Mouse (Mus musculus) gastrocnemius, adult 2 months (tissue): Measurements from ENCODE around the gene Dock3. TPM values are rescaled to one million over a fixed set of nuclear protein-coding genes. Genes with fewer than 3 reads are reported as not detected.
A peak's percentile ranks its signal among the peaks of the same experiment; 100 is the strongest.

Experiments
- DNase-seq: peaks from one replicate; pipeline ENCODE4 v3.0.0; 2022
- H3K27ac ChIP-seq: fragments of 200-600 bp; 2 replicates; pipeline ENCODE4 v1.8.1; 2022; ENCODE audit warnings: mild to moderate bottlenecking
- H3K4me3 ChIP-seq: fragments of 200-600 bp; 2 replicates; pipeline ENCODE4 v1.8.1; 2022; ENCODE audit warnings: mild to moderate bottlenecking, moderate library complexity
- CTCF ChIP-seq: fragments of 200-600 bp; IDR thresholded peaks from 2 replicates; pipeline ENCODE4 v1.8.1; 2022; ENCODE audit warnings: antibody characterized with exemption, mild to moderate bottlenecking, moderate library complexity
- intact Hi-C: fragments of 180-260 bp; cut with DNase I; formaldehyde crosslinking; loops from one replicate; pipeline ENCODE4 v1.15.1; 2025
- long read RNA-seq, 2 experiments: library from polyadenylated mRNA; stranded (forward); transcript quantifications; one replicate each; pipeline ENCODE4 v2.0.0; 2021
- total RNA-seq, 2 experiments: library from RNA; stranded (reverse); gene quantifications; 2 replicates each; pipeline ENCODE4 v1.2.3; 2021

Dock3 gene
- total RNA-seq = not detected
- long read RNA-seq, experiment 1, partial matches to known transcripts = 0 of 1 reads
- long read RNA-seq, experiment 1, other reads (novel, unspliced or antisense) = 1 of 1 reads
- long read RNA-seq, experiment 2, partial matches to known transcripts = 0 of 1 reads
- long read RNA-seq, experiment 2, other reads (novel, unspliced or antisense) = 1 of 1 reads

GRCm38 (mm10) chr9:107231539-107232139, at the start of gene Dock3:
Gene Dock3, minus strand, starts transcription at chr9:107231909.
- intact Hi-C loops = loop anchor here (5.0 kb wide), 1 partner anchor 106 kb away; the partner anchor contains the start of gene Hemk1
- TF ChIP-seq CTCF = no peak
- peak; percentile 74 for DNase-seq
- H3K27ac ChIP-seq = no peak within 1 kb of the TSS
- peak within 1 kb of the TSS; percentile 77 for H3K4me3 ChIP-seq

GRCm38 (mm10) chr9:107280322-107281027, 48.8 kb upstream of the Dock3 start:
- intact Hi-C loops = loop anchor here (10.0 kb wide), 1 partner anchor 456 kb away; the partner anchor contains the start of gene Dcaf1
- peak overlapping the region; percentile 82 for H3K27ac ChIP-seq
- peak; percentile 23 for DNase-seq
- no peak for TF ChIP-seq CTCF
- H3K4me3 ChIP-seq = peak overlapping the region; percentile 56

- peak; percentile 83 for DNase-seq
- intact Hi-C loops = loop anchor here (10.0 kb wide), 1 partner anchor 455 kb away; the partner anchor contains the start of gene Dcaf1
- peak overlapping the region; percentile 56 for H3K4me3 ChIP-seq
- peak overlapping the region; percentile 82 for H3K27ac ChIP-seq
- TF ChIP-seq CTCF = no peak
Observed at GRCm38 (mm10) chr9:107279378-107280321, 47.9 kb upstream of the Dock3 start.

DNA sequence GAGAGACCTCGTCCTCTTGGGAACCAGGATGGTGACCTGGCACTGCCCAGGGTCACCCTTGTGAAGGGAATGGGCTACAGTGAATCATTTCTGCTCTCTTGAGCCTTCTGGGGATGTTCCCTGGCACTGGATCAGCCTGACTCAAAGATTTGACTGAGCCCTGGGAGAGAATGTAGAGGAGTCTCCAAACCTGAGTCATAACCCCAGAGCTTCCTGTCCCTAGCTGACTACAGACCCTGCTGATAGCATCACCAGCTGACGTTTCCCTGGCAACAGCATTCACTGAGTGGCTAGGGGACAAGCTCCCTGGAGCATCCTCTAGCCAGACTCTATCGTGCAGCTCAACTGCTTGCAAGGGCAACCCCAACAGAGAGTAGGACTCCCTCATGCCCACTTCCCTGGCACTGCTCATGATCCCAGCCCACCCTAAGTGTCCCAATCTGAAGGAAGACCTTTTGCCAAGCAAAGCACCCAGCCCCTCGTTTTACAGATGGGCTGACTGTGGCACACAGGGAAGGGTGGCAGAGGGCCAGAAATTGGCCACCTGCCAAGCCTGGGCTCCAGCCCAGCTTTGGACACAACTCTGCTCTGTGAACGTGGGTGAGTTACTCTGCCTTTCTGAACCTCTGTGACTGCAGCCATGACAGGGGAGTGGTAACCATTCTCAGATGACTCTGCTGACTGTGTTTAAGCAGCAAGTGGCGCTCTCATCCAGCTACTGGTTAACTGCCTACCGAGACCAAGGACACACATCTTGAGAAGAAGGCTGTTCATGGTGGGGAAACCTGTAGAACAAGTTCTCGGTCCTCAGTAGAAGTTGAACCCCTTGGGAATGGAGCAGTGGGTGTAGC, 47.0 kb upstream of the Dock3 start:
- intact Hi-C loops = no loop called here
- no peak for TF ChIP-seq CTCF
- Histone ChIP-seq H3K4me3 (peak overlapping the region; percentile 56; the same call in 1 of the 2 replicates), H3K27ac (peak overlapping the region; percentile 82)
- DNase-seq = peak; percentile 71

GRCm38 (mm10) chr9:107278126-107278525, 46.4 kb upstream of the Dock3 start:
- intact Hi-C loops = no loop called here
- peak; percentile 28 for DNase-seq

DNA sequence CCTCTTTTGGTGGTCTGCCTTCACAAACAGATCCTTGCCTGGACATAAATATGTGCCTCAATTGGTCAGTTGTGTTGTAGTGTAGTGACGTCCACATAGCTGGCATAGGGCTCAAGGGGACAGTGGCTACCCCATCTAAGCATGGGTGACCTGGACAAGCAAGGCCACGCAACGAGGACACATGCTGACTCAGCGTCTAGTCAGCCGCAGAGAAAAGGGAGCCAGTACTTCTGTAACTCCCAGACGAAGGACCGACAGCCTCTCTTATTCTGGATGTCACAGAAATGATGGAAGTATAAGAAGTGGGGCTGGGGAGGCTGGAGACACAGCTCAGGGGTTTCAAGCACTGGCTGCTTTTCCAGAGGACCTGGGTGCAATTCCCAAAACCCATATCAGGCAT, 45.9 kb upstream of the Dock3 start:
- DNase-seq = peak; percentile 45
- intact Hi-C loops = no loop called here
- Histone ChIP-seq H3K27ac (peak overlapping the region; percentile 82), H3K4me3 (no peak overlapping the region)
- no peak for TF ChIP-seq CTCF

More at GRCm38 (mm10) chr9:107278126-107278525, 46.4 kb upstream of the Dock3 start:
- Histone ChIP-seq H3K27ac (peak overlapping the region; percentile 82), H3K4me3 (no peak overlapping the region)
- TF ChIP-seq CTCF = peak; percentile 30; the same call in 1 of the 2 replicates

DNA sequence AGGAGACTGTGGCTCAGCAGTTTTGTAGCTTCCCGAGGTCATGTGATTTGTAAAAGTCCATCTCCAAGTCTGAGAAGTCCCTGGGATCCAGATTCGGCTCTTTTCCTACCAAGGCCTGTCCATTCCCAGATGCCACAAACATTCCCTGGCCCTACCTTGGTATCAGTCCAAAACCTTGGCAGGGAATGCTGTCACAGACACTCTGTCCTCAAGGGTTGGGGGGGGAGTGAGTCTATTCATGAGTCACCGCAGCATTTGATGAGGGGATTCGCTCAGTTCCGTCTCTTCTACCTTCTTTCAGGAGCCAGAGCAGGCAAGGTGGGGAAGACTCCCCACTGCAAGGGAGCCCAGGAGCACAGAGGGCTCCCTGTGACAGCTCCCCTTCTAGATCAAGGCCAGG, 44.0 kb upstream of the Dock3 start:
- Histone ChIP-seq H3K27ac (peak overlapping the region; percentile 51), H3K4me3 (no peak overlapping the region)
- intact Hi-C loops = loop anchor here (2.0 kb wide), 1 partner anchor 21 kb away; no protein-coding TSS in a partner anchor
- no peak for TF ChIP-seq CTCF
- peak; percentile 28 for DNase-seq

GRCm38 (mm10) chr9:107274751-107275150, 43.0 kb upstream of the Dock3 start:
- H3K4me3 ChIP-seq = no peak overlapping the region
- intact Hi-C loops = loop anchor here (2.0 kb wide), 1 partner anchor 20 kb away; no protein-coding TSS in a partner anchor

GRCm38 (mm10) chr9:107273184-107273583, 41.5 kb upstream of the Dock3 start:
- no peak for DNase-seq
- Histone ChIP-seq H3K4me3 (no peak overlapping the region), H3K27ac (no peak overlapping the region)
- intact Hi-C loops = no loop called here
- no peak for TF ChIP-seq CTCF

More at GRCm38 (mm10) chr9:107274751-107275150, 43.0 kb upstream of the Dock3 start:
- no peak for TF ChIP-seq CTCF
- H3K27ac ChIP-seq = peak overlapping the region; percentile 64
- DNase-seq = no peak

- H3K27ac ChIP-seq = no peak overlapping the region
- no peak for TF ChIP-seq CTCF
- no peak for DNase-seq
Observed at GRCm38 (mm10) chr9:107272284-107272683, 40.6 kb upstream of the Dock3 start.

More at GRCm38 (mm10) chr9:107272284-107272683, 40.6 kb upstream of the Dock3 start:
- intact Hi-C loops = no loop called here
- H3K4me3 ChIP-seq = no peak overlapping the region
